ENCODE assay signal across 8 mouse cellular contexts in the genomic region with DNA sequence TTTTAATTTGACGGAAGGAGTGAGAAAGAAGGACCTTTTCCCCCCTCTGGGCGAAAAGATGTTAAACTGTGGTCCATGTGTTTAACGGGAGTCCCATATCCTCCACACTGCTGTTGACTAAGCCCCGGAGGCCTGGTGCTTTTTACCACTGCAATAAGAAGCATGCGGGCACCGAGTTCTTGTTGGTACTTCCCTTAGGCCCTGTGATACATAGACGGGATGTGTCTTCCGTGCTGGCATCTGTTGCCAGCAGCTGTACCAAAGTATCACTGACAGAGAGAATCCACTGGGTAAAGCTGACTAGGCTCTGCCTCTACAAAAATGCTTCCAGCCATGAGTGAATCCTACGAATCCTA.
DNase-seq lines count a peak whose midpoint lies in the region; ATAC-seq and TF ChIP-seq lines count a peak whose summit lies in the region.

No protein-coding gene starts in this region.

- 51% methylated on average over 9 of the region's 9 CpGs for WGBS in heart, adult 2 months
- WGBS in lung, embryonic 15.5 days = 39% methylated on average over 9 of the region's 9 CpGs
- 26% methylated on average over 9 of the region's 9 CpGs for WGBS in hindbrain, postnatal 0 days
- 11% methylated on average over 9 of the region's 9 CpGs for WGBS in neural tube, embryonic 14.5 days

- H3K4me1 ChIP-seq in heart, adult 2 months (ENCODE audit: control insufficient read depth, insufficient read depth, low read length) = peaks cover 5% of the 10 kb centered on the region
- H3K4me1 ChIP-seq in lung, embryonic 15.5 days = peaks cover 46% of the 10 kb centered on the region
- peaks cover 8% of the 10 kb centered on the region; the same call in 1 of the 2 replicates for H3K4me1 ChIP-seq in hindbrain, postnatal 0 days (ENCODE audit: insufficient read depth, low read length)
- peaks cover 16% of the 10 kb centered on the region; the same call in 1 of the 2 replicates for H3K4me1 ChIP-seq in neural tube, embryonic 14.5 days (ENCODE audit: control insufficient read depth, insufficient read depth, low read length)

- TF ChIP-seq CTCF in heart, adult 2 months (IDR thresholded peaks at IDR 0.05) = no peak
- no peak for TF ChIP-seq CTCF in hindbrain, postnatal 0 days (IDR thresholded peaks at IDR 0.05; ENCODE audit: low read depth)

- no peak for TF ChIP-seq POLR2A in heart, adult 2 months (IDR thresholded peaks at IDR 0.05; ENCODE audit: insufficient read depth, low read depth, low read length)

- H3K36me3 ChIP-seq in heart, adult 2 months (ENCODE audit: control insufficient read depth, insufficient read depth, low read length) = 0 out of 2 replicates have a peak, but pooled peaks cover 1% of the 10 kb centered on the region
- H3K36me3 ChIP-seq in lung, embryonic 15.5 days = no peaks in the 10 kb centered on the region
- no peaks in the 10 kb centered on the region for H3K36me3 ChIP-seq in hindbrain, postnatal 0 days (ENCODE audit: insufficient read depth, low read length)
- H3K36me3 ChIP-seq in neural tube, embryonic 14.5 days (ENCODE audit: control insufficient read depth, insufficient read depth, low read length) = no peaks in the 10 kb centered on the region

- H3K27ac ChIP-seq in heart, adult 2 months = peak overlapping the region; percentile 64
- H3K27ac ChIP-seq in lung, embryonic 15.5 days = peak overlapping the region; percentile 82
- peak overlapping the region; percentile 54; the same call in 1 of the 2 replicates for H3K27ac ChIP-seq in hindbrain, postnatal 0 days
- H3K27ac ChIP-seq in neural tube, embryonic 14.5 days (ENCODE audit: low read depth, low read length) = peak overlapping the region; percentile 61

- peak in 1 of 2 experiments; percentile 34 for DNase-seq in heart, adult 2 months
- no peak for DNase-seq in heart, postnatal 10 days
- DNase-seq in lung, postnatal 14 days = no peak
- DNase-seq in hindbrain, postnatal 0 days (ENCODE audit: low spot score) = peak; percentile 41
- DNase-seq in T-cell, adult 2 months (ENCODE audit: low spot score) = no peak
- no peak for DNase-seq in thymus, postnatal 0 days (ENCODE audit: low spot score)

- no peaks in the 10 kb centered on the region for H3K79me2 ChIP-seq in heart, adult 2 months (replicated peaks; ENCODE audit: control insufficient read depth, insufficient read depth, low read length)

- TF ChIP-seq EP300 in heart, adult 2 months (IDR thresholded peaks at IDR 0.05; ENCODE audit: insufficient read depth, low read depth, low read length) = no peak

- H3K9ac ChIP-seq in heart, adult 2 months (ENCODE audit: low read depth, low read length) = no peak overlapping the region
- H3K9ac ChIP-seq in lung, embryonic 15.5 days = no peak overlapping the region
- no peak overlapping the region for H3K9ac ChIP-seq in hindbrain, postnatal 0 days (replicated peaks; ENCODE audit: low read length)
- no peak overlapping the region for H3K9ac ChIP-seq in neural tube, embryonic 14.5 days (replicated peaks; ENCODE audit: low read depth, low read length)

- no peak overlapping the region for H3K4me3 ChIP-seq in heart, adult 2 months
- no peak overlapping the region for H3K4me3 ChIP-seq in lung, embryonic 15.5 days
- no peak overlapping the region for H3K4me3 ChIP-seq in hindbrain, postnatal 0 days (ENCODE audit: low read length)
- no peak overlapping the region for H3K4me3 ChIP-seq in neural tube, embryonic 14.5 days (ENCODE audit: low read depth, low read length)

- no peaks in the 10 kb centered on the region for H3K9me3 ChIP-seq in lung, embryonic 15.5 days
- 0 out of 2 replicates have a peak, but pooled peaks cover 2% of the 10 kb centered on the region for H3K9me3 ChIP-seq in hindbrain, postnatal 0 days (ENCODE audit: low read length)
- no peaks in the 10 kb centered on the region for H3K9me3 ChIP-seq in neural tube, embryonic 14.5 days (ENCODE audit: control insufficient read depth, low read length)

- peak; percentile 28 for ATAC-seq in lung, embryonic 15.5 days (ENCODE audit: borderline replicate concordance, extremely low read depth, low FRiP score, low TSS enrichment)
- 0 out of 2 replicates have a peak, but pooled peaks have one; percentile 56 for ATAC-seq in hindbrain, postnatal 0 days
- peak; percentile 73 for ATAC-seq in neural tube, embryonic 14.5 days (ENCODE audit: low read depth)

- H3K4me2 ChIP-seq in lung, embryonic 15.5 days = no peak overlapping the region
- no peak overlapping the region for H3K4me2 ChIP-seq in hindbrain, postnatal 0 days (ENCODE audit: low read depth, low read length)
- H3K4me2 ChIP-seq in neural tube, embryonic 14.5 days (ENCODE audit: low read depth, low read length) = no peak overlapping the region

- no peaks in the 10 kb centered on the region for H3K27me3 ChIP-seq in heart, adult 2 months (ENCODE audit: control insufficient read depth, insufficient read depth, low read length)
- H3K27me3 ChIP-seq in lung, embryonic 15.5 days = no peaks in the 10 kb centered on the region
- no peaks in the 10 kb centered on the region for H3K27me3 ChIP-seq in hindbrain, postnatal 0 days (ENCODE audit: insufficient read depth, low read length)
- no peaks in the 10 kb centered on the region for H3K27me3 ChIP-seq in neural tube, embryonic 14.5 days (ENCODE audit: control insufficient read depth, insufficient read depth, low read length)

- intact Hi-C loops in heart, adult 2 months (cut with DNase I) = loop anchor here (2.0 to 5.0 kb wide), 2 partner anchors 15 to 38 kb away; no protein-coding TSS in a partner anchor
- intact Hi-C loops in heart, postnatal 10 days (cut with DNase I) = no loop called here
